Mouse (Mus musculus): ENCODE results near the gene Zfp428. TPM values are rescaled to one million over a fixed set of nuclear protein-coding genes. Genes with fewer than 3 reads are reported as not detected.
"Not testable (repeated sequence)": the region's sequence is repeated elsewhere in the genome, so short reads cannot be mapped to it uniquely, and the experiment has no call there.

Gene Zfp428
- polyA plus RNA-seq, 1 experiment, result 10.0 TPM

DNA sequence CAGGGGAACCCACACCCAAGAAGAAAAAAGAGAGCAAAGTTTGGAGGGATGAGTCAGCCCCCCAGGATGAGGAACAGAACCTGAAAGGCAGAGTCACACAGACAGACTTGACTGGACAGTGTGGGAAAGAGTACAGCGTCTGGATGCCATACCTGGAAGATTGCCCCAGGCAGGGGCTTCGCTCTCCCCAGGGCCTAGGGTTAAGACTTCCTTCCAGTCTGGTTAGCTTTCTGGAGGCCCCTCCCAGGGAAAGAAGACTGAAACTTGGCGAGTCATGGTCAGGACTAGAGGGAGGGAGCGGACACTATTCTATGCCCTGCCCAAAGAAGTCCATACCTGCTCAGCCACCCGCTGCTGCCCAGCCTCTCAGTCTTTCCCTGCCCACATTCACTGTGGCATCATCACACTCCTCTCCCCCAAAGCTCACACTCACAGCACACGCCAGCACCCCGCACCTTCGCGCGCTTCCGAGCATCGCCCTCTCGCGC lies 25.8 kb upstream of the Zfp428 start:
- DNase-seq (ENCODE audit: low spot score), result no peak

GRCm38 (mm10) chr7:24481474-24482207 lies 25.2 kb upstream of the Zfp428 start, which contains the start of gene Cadm4:
TSS of gene Cadm4 (plus strand) at chr7:24482023.
- DNase-seq (ENCODE audit: low spot score), result peak; percentile 74

- DNase-seq (ENCODE audit: low spot score), result no peak
These were observed 24.4 kb upstream of the Zfp428 start for GRCm38 (mm10) chr7:24482208-24483020.

- not testable (repeated sequence) for DNase-seq (ENCODE audit: low spot score)
These were observed 23.5 kb upstream of the Zfp428 start for GRCm38 (mm10) chr7:24483291-24483690.

DNA sequence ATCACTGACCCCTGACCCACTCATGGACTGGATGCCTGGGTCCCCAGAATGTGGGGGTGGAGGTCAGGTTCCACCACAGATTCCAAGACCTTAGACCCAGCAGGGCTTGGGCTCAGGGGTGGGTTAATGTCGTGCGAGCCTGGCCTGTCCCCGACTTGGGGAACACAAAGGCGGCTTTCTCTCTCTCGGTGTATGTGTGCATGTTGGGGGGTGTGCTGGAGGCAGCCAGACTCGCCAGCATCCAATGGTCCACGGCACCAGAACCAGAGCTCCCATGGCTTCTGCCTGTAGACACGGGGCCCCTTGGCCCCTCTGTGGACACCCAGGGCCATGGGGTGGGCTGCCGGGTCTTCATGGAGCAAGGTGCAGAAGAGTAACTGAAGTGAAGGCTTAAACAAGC lies 21.3 kb upstream of the Zfp428 start:
- no peak for DNase-seq (ENCODE audit: low spot score)

- DNase-seq (ENCODE audit: low spot score), result no peak
These were observed 20.1 kb upstream of the Zfp428 start for GRCm38 (mm10) chr7:24486654-24487130.

GRCm38 (mm10) chr7:24487403-24487802 lies 19.4 kb upstream of the Zfp428 start:
- no peak for DNase-seq (ENCODE audit: low spot score)

- DNase-seq (ENCODE audit: low spot score), result no peak
These were observed 18.5 kb upstream of the Zfp428 start for GRCm38 (mm10) chr7:24488303-24488702.

- DNase-seq (ENCODE audit: low spot score), result no peak
These were observed 6.8 kb upstream of the Zfp428 start for GRCm38 (mm10) chr7:24499856-24500577.

- no peak for DNase-seq (ENCODE audit: low spot score)
These were observed 5.9 kb upstream of the Zfp428 start for GRCm38 (mm10) chr7:24500929-24501328.

DNA sequence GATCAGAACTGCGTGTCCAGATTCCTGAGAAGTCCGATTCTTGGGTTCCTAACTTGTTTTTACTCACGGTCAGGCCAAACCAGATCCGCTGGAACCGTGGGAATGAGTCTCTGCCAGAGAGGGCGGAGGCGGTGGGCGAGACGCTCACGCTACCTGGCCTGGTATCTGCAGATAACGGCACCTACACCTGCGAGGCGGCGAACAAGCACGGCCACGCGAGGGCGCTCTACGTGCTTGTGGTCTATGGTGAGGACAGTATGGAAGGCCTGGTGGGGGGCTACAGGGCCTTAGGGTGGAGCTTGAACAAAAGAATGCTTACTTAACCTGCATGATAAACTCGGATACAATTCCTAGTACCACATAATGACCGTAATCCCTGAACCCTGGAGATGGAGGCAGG lies 5.3 kb upstream of the Zfp428 start:
- DNase-seq (ENCODE audit: low spot score), result no peak

DNA sequence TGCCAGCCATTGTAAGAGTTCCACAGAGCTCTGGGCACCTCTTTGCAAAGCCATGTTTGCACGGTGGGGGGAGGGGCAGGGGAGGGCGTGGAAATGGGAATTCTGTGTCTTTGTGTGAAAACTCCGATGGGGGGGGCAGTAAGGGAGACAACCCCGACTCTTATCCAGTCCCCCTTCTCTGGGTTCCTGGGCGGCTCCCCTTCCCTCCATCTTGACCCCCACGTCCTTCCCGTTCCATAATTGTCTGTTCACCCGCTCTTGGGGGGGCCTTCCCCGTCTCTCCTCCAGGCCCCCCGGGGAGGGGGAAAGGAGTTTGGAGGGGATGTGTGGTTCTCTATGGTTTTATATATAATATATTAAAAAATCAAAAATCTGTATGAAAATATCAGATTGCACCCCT lies 2.8 kb upstream of the Zfp428 start:
- no peak for DNase-seq (ENCODE audit: low spot score)

DNA sequence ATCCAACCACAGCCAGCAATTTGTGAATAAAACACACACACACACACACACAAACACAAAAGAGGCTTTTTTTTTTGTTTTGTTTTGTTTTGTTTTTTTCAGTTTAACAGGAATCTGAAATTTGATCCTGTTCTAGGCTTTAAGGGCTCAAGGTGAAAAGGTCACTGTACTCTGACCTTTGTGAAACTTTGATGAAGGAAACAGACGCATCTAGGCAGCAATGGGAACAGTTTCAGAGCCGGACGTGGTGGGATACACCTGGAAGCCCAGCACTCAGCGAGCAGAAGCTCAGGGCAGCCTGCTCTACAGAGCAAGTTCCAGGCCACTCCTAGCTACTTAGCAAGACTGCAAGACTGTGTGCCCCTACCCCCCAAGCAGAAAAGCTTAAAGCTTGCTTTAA lies 1.9 kb upstream of the Zfp428 start:
- no peak for DNase-seq (ENCODE audit: low spot score)

DNA sequence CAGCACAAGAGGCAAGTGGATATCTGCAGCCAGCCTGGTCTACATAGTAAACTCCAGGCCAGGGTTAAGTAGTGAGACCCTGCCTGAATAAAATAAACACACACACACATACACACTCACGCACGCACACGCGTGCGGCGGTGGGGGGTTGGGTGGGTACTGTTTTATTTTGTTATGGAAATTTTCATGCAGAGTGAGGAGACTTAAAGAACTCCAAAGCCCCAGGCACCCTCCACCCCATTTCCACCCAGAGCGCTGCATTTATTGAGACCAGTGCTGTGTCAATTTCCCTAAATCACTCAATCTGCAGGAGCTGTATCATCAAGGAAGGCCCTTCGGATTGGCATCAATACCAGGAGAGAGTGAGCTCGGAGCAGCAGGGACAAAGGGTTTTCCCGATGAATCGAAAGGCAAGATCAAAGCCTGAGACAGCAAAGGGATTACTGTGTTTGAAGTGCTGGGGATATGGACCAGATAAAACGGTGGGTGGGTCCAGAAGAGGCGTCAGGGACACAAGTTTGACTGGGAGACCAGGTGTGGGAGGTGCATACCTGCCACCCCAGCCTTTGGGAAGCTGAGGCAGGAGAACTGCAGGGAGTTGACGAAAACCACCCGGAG lies 1.2 kb upstream of the Zfp428 start:
- DNase-seq (ENCODE audit: low spot score), result no peak

GRCm38 (mm10) chr7:24506065-24506459 lies 744 bp upstream of the Zfp428 start:
- DNase-seq (ENCODE audit: low spot score), result no peak

GRCm38 (mm10) chr7:24506476-24506837 lies 349 bp upstream of the Zfp428 start:
- DNase-seq (ENCODE audit: low spot score), result no peak

- no peak for DNase-seq (ENCODE audit: low spot score)
These were observed 914 bp downstream of the Zfp428 start for GRCm38 (mm10) chr7:24507726-24508114.

DNA sequence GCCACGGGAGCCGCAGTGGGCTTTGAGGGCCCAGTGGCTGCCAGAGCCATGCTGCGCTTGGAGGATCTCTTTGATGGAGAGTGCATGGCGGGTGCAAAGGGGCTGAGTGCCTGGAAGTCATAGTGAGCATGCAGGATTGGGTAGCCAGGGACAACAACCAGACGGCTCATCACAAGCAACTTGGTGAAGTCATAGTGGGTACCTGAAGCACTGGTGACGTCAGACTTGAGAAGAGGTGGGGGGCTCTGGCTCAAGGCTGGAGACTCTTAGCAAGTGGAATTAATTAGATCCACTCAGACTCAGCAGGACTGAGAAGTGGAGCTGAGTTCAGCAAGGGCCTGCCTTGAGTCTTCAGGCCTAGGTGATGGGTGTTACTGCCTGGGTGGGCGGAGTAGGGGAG lies 5.5 kb downstream of the Zfp428 start, which contains the start of gene AC161166.1:
TSS of gene AC161166.1 (minus strand) at position 101 of the 400 bp plus-strand sequence.
- no peak for DNase-seq (ENCODE audit: low spot score)

DNA sequence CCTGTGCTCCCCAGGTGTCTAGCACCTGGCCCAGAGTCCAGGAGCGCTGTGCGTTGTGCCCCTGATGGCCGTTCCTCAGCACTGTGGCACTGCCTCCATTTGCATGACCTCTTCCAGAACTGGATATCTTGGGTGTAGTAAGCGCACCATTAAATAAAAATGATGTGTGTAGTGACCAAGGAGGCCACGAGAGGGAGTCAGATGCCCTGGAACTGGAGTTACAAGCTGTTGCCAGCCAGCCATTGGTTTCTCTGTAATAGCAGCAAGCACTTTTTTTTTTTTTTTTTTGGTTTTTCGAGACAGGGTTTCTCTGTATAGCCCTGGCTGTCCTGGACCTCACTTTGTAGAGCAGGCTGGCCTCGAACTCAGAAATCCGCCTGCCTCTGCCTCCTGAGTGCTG lies 9.5 kb downstream of the Zfp428 start:
- not testable (repeated sequence) for DNase-seq (ENCODE audit: low spot score)

DNA sequence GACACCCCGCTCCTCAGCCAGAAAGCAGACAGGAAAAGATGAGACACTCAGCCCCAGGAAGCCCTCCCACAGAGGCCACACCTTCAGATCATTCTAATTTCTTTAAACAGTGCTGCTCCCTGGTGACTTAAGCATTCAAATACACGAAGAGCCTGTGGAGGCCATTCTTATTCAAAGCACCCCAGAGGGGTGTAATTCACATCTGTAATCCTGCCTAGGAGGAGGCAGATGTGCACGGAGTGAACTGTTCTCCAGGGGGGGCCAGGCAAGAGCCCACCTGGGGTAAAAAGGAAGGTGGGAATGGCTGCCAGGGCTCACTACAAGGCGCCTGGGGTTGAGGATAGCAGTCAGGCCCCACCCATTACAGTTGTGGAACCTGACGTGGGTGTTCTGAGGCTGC lies 10.3 kb downstream of the Zfp428 start:
- no peak for DNase-seq (ENCODE audit: low spot score)

GRCm38 (mm10) chr7:24517654-24518053 lies 10.8 kb downstream of the Zfp428 start:
- no peak for DNase-seq (ENCODE audit: low spot score)

GRCm38 (mm10) chr7:24519130-24519529 lies 12.3 kb downstream of the Zfp428 start:
- no peak for DNase-seq (ENCODE audit: low spot score)
